ENCODE assay signal across 9 mouse cellular contexts in the genomic region with DNA sequence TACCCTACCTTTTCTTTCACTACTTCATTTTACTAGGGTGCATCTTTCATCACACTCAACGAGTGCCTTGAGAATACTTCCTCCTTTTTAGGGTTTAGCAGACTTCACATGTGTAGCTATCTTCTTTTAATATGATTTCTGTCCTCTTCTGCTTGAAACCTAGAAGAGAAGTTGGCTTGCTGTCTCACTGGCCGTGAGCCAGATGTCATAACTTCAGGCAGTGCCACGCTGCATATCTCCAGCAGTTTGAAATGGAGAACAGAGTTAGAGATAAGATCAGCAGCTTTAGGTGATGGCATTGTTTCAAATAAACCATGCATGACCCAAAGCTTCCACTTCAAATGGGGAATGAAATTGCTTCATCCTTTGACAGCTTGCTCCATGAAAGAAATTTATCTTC.
DNase-seq lines count a peak whose midpoint lies in the region; ATAC-seq and TF ChIP-seq lines count a peak whose summit lies in the region.
"Had no signal": no experiment of that assay in that cellular context is flagged by ENCODE, and none has a peak within 500 bp of the region (broad histone marks: within the 10 kb centered on the region; RNA-seq: fewer than 3 reads in every experiment).

No protein-coding gene starts in this region.

- peaks cover 9% of the 10 kb centered on the region for H3K4me1 ChIP-seq in lung, adult 2 months (ENCODE audit: control insufficient read depth, insufficient read depth, low read length)
- H3K4me1 ChIP-seq: liver, embryonic 15.5 days had no signal

- no peak for TF ChIP-seq POLR2A in lung, adult 2 months (IDR thresholded peaks at IDR 0.05; ENCODE audit: borderline replicate concordance, extremely low read depth, low read depth, low read length)

- peak; percentile 85 for ATAC-seq in monocyte, adult 5-6 weeks (replicated peaks; ENCODE audit: insufficient number of reproducible peaks, low FRiP score, low TSS enrichment, poor library complexity, severe bottlenecking)

- TF ChIP-seq CTCF in lung, adult 2 months (IDR thresholded peaks at IDR 0.05; ENCODE audit: insufficient read depth, low read length), result no peak

- H3K4me3 ChIP-seq in lung, adult 2 months (replicated peaks; ENCODE audit: extremely low read depth, low read depth, low read length), result no peak overlapping the region
- H3K4me3 ChIP-seq: erythroblast, embryonic 14.5 days; liver, embryonic 15.5 days had no signal

- WGBS in lung, adult 2 months, result 17% methylated on average over 3 of the region's 3 CpGs

- DNase-seq in lung, adult 18-20 months, result peak; percentile 39 to 48
- no peak for DNase-seq in lung, adult 2 months
- DNase-seq in adrenal gland, postnatal 25 days, result peak; percentile 58
- DNase-seq in kidney, adult 11 months, result peak; percentile 16
- no peak for DNase-seq in frontal cortex, postnatal 10 days (ENCODE audit: low spot score in 2 of 2)
- DNase-seq in natural killer cell, adult 2 months (ENCODE audit: low spot score in 2 of 2), result no peak

Comparison
In these comparisons a context has a peak if more than half of its experiments do, and no peak if none do; other contexts are left out.
1. DNase-seq: peak in lung, adult 18-20 months (2 of 2), adrenal gland, postnatal 25 days (single experiment) and kidney, adult 11 months (single experiment); none in lung, adult 2 months (single experiment), frontal cortex, postnatal 10 days (0 of 2) and natural killer cell, adult 2 months (0 of 2).